Mouse (Mus musculus) thymus, postnatal 10 days (tissue): Measurements from ENCODE around the gene Olfr1448.
"Not testable (repeated sequence)": the region's sequence is repeated elsewhere in the genome, so short reads cannot be mapped to it uniquely, and the experiment has no call there.

Experiments used
- DNase-seq, 2 experiments: peaks; one replicate each; pipeline ENCODE4 v3.0.0; 2021; ENCODE audit warnings: low spot score in 2 of 2

The Olfr1448 gene

GRCm38 (mm10) chr19:12924319-12924718, at the start of gene Olfr1448:
TSS of gene Olfr1448 (minus strand) at chr19:12924419.
- DNase-seq, result no peak

GRCm38 (mm10) chr19:12970082-12970481, 45.9 kb upstream of the Olfr1448 start:
- not testable (repeated sequence) for DNase-seq

GRCm38 (mm10) chr19:12949958-12950357, 25.7 kb upstream of the Olfr1448 start, which contains the start of gene Olfr1450:
TSS of gene Olfr1450 (plus strand) at chr19:12950258.
- DNase-seq, result no peak

- no peak for DNase-seq
Measured at GRCm38 (mm10) chr19:12930540-12930939, 6.3 kb upstream of the Olfr1448 start, which contains the start of gene Olfr1449. TSS of gene Olfr1449 (plus strand) at chr19:12930840.

GRCm38 (mm10) chr19:12903643-12904042, 20.6 kb downstream of the Olfr1448 start, which contains the start of gene Olfr1447:
TSS of gene Olfr1447 (minus strand) at chr19:12903743.
- no peak for DNase-seq

GRCm38 (mm10) chr19:12893424-12893823, 30.8 kb downstream of the Olfr1448 start, which contains the start of gene Olfr1446:
TSS of gene Olfr1446 (minus strand) at chr19:12893524.
- no peak for DNase-seq

- DNase-seq, result no peak
Measured at GRCm38 (mm10) chr19:12883555-12883954, 40.7 kb downstream of the Olfr1448 start, which contains the start of gene Olfr1445. TSS of gene Olfr1445 (plus strand) at chr19:12883855.
